Mouse (Mus musculus) layer of hippocampus, adult 18-20 months (tissue): Measurements from ENCODE around the gene Osgep. TPM values are rescaled to one million over a fixed set of nuclear protein-coding genes. Genes with fewer than 3 reads are reported as not detected.
A peak's percentile ranks its signal among the peaks of the same experiment; 100 is the strongest.
"Not testable (repeated sequence)": the region's sequence is repeated elsewhere in the genome, so short reads cannot be mapped to it uniquely, and the experiment has no call there.

Experiments used
- DNase-seq, 2 experiments: peaks; one replicate each; pipeline ENCODE4 v3.0.0; 2022; ENCODE audit warnings: low spot score in 2 of 2
- long read RNA-seq: library from polyadenylated mRNA; stranded (forward); transcript quantifications from one replicate; pipeline ENCODE4 v2.0.0, GENCODE M21; 2021
- total RNA-seq, 2 experiments: library from RNA; stranded (reverse); gene quantifications; 2 replicates each; pipeline ENCODE4 v1.2.3; 2021

Osgep gene
- 10 to 100 TPM; 34.9 to 39.0 TPM for total RNA-seq
- long read RNA-seq, transcript Osgep-202 (11 exons, 3,388 nt): major isoform, 31 of 55 reads
- long read RNA-seq, partial matches to known transcripts: 6 of 55 reads
- long read RNA-seq, other reads (novel, unspliced or antisense): 17 of 55 reads

DNA sequence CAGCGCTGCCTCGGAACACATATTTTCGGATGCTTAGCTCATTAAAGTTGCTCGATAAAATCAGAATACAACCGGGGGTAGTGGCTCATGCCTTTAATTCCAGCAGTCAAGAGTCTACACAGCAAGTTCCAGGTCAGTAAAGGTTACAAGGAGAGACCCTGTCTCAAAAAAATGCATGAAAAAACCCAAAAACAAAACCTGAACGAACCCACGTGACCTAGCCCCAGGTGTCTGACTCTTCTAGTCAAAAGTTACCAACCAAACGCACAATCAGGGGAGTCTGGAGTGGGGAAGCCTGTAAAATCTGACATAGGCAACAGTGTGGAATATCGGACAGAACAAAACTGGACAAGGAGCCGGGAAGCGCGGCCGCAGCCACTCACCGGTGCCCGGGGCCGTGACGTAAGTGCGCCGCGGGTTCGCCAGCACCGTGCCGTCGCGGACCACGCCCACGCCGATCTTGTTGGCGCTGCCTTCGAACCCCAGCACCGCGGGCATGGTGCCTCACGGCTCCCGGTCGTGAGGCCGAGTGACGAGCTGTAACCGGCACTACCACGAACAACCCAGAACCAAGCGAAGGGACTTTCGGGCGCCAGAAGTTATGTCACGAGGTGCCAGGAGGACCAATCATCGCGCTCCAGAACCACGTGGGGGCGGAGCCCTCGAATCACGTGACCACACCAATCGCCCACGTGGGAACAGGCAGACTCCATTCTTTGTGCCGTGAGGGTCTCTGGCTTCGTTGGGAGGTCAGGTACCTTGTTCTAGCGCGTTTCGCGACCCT is at the start of gene Osgep, which contains the start of gene Apex1:
Osgep (minus strand) TSS at position 613 of the 784 bp plus-strand sequence.
Apex1 (plus strand) TSS at position 688 of the 784 bp plus-strand sequence.
- DNase-seq: peak; percentile 94 to 99

GRCm38 (mm10) chr14:50973700-50974099 is 49.0 kb upstream of the Osgep start:
- no peak for DNase-seq

DNA sequence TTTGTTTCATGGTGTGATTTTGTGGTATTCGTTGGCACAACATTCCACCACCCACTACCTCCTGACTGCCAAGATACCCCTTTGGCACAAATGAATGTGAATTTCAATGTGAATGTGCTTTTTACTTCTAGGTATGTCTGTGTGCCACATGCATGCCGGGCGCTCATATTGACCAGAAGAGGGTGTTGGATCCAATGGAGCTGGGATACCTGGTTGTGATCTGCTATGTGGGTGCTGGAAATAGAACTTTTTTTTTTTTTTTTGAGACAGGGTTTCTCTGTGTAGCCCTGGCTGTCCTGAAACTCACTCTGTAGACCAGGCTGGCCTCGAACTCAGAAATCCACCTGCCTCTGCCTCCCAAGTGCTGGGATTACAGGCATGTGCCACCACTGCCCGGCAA is 48.4 kb upstream of the Osgep start:
- not testable (repeated sequence) for DNase-seq

- DNase-seq: no peak
Measured at GRCm38 (mm10) chr14:50970822-50971221, 46.1 kb upstream of the Osgep start.

DNA sequence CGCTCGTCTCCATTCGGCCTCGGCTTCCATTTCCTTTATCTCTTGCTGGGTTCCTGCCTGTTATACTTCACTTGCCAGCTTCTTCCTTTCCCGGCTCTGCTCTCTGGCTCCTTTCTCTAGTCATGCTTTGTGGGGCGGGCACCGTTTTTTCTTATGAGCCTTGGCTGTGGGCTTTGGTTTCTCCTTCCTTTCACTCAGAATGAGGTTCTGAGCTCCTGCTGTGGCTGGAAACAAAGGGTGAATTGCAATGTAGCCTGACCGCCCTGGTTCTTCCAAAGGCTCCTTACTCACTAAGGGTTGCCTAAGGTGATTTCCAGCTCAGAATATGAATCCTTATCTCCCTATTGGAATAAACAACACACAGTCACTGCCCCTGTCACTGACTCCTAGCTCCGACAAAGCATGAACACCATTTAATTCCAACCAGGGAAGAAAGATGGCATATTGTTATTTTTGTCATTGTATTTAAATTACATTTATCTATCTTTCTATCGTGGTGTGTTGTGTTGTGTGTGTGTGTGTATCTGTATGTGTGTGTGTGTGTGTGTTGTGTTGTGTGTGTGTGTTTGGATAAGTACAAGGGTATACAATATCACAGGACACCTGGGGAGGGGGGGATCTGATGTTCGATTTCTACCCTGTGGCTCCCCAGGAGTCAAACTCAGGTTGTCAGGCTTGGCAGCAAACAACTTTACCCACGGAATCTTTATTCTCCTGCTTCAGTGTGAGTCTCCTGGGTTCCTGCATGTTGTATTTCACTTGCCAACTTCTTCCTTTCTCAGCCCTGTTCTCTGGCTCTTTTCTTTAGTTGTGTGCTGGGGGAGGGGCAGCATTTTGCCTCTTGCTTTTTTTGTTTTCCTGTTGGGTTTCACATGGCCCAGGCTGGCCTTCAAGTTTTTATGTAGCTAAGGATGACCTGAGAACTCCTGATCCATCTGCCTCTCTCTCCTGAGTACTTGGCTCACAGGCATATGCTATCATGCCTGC is 45.2 kb upstream of the Osgep start:
- DNase-seq: peak; percentile 16 to 67

DNA sequence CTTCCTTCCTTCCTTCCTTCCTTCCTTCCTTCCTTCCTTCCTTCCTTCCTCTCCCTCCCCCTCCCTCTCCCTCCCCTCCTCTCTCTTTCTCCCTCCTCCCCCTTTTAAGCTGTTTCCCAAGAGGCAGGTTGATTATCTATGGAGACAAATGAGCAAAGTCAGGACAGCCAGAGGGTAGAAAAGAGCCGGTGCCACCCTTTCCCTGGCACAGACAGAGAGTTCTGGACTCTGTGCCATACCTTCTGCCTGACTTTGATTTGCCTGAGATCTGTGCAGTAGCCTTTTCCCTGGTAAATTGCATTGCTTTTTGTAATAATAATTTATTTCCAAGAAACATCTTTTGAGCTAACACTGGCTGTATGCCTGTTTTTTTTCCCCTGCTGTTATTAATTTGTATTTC is 44.3 kb upstream of the Osgep start:
- no peak for DNase-seq

DNA sequence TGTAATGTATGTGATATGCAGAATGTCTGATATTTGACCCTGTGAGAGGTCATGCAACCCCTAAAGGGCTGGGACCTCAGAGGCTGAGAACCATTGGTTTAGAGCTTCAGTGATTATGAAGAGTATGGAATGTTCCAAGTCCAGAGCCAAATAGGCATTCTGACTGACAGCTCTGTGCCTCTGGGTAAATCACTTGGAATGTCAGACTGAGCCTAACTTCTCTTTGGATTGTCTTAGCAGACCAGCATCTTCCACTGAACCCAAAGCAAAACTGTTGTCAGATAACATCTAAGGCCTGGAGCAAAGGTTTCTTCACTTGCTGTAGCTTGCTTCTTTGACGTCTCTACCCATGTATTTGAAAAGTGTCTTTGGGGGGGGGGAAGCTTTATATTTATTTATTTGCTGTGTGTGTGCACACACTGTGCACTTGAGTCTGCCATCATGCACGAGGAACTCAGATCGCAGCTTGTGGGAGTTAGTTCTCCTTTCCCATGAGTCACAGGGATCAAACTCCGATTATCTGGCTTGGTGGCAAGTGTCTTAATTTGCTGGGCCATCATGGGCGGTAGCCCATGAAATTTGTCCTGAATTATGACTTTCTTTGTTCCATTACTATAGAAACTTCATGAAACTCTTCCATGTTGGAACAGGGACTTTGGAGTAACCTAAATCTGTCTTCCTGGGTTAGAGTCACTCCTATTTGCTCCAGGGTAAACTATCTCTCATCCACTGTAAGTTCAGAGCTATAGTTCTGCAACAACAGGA is 43.7 kb upstream of the Osgep start:
- no peak for DNase-seq

GRCm38 (mm10) chr14:50958289-50958995 is 33.7 kb upstream of the Osgep start:
- DNase-seq: not testable (repeated sequence)

- DNase-seq: not testable (repeated sequence)
Measured at GRCm38 (mm10) chr14:50957146-50957545, 32.5 kb upstream of the Osgep start.

DNA sequence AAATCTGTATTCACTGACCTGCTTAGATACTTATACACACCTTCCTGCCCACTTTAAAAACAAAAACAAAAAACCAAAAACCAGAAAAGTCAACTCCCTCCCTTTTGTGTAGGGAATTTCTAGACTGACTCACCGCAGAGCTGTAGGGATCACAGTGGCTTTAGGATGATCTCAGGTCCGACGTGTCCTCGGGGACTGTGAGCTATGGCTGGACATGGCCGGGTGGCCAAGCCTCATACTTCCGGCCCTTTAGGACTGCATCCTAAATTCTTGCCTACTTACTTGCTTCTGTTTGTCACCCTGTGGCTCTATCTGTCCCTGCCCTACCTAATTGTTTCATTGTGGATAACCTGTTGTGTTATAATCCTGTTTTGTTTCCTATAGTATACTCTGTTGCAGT is 32.0 kb upstream of the Osgep start:
- not testable (repeated sequence) for DNase-seq

GRCm38 (mm10) chr14:50955942-50956508 is 31.3 kb upstream of the Osgep start, which contains the start of gene Pnp2:
Pnp2 (plus strand) TSS chr14:50955992.
- peak; percentile 9 to 59 for DNase-seq

GRCm38 (mm10) chr14:50955487-50955886 is 30.8 kb upstream of the Osgep start:
- no peak for DNase-seq

- DNase-seq: not testable (repeated sequence)
Measured at GRCm38 (mm10) chr14:50945526-50945925, 20.8 kb upstream of the Osgep start.

GRCm38 (mm10) chr14:50945081-50945480 is 20.4 kb upstream of the Osgep start:
- DNase-seq: not testable (repeated sequence)

GRCm38 (mm10) chr14:50944668-50945033 is 20.0 kb upstream of the Osgep start:
- not testable (repeated sequence) for DNase-seq

GRCm38 (mm10) chr14:50943932-50944667 is 19.4 kb upstream of the Osgep start, which contains the start of gene Gm49342:
Gm49342 (plus strand) TSS chr14:50944517.
- peak; percentile 82 to 91 for DNase-seq

GRCm38 (mm10) chr14:50938940-50939339 is 14.2 kb upstream of the Osgep start:
- DNase-seq: no peak

- DNase-seq: no peak
Measured at GRCm38 (mm10) chr14:50938119-50938908, 13.6 kb upstream of the Osgep start.
